ENCODE assay signal across 8 mouse cellular contexts in the genomic region with DNA sequence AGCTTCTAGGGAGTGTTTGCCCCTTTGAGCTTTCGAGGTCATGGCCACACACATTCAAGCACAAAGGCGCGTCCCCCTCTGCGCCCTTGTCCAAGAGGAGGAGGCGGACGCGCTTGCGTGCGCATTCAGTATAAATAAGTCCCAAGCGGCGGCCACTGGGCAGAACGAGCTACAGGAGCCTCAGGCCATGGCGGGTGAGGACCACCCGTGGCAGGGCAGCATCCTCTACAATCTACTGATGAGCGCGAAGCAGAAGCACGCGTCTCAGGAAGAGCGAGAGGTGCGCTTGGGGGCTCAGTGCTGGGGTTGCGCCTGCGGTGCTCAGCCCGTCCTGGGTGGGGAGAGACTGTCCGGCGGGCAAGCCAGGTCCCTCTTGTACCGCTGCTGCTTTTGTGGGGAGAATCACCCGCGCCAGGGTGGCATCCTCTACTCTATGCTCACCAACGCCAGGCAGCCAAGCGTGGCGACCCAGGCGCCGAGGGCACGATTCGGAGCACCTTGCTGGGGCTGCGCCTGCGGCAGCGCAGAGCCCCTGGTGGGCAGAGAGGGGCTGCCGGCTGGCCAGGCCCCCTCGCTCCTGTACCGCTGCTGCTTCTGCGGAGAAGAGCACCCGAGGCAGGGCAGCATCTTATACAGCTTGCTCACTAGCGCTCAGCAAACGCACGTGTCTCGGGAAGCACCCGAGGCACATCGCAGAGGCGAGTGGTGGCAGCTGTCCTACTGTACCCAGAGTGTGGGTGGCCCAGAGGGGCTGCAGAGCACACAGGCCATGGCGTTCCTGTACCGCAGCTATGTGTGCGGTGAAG. TPM values are rescaled to one million over a fixed set of nuclear protein-coding genes. Genes with fewer than 3 reads are reported as not detected.
DNase-seq lines count a peak whose midpoint lies in the region; ATAC-seq lines count a peak whose summit lies in the region.

Gene Nr0b1, plus strand, starts transcription at position 151 of the 806 bp plus-strand sequence.

- H3K36me3 ChIP-seq in kidney, embryonic 16.5 days (ENCODE audit: insufficient read depth, low read length) = no peaks in the 10 kb centered on the region
- H3K36me3 ChIP-seq in hindbrain, embryonic 10.5 days = no peaks in the 10 kb centered on the region
- H3K36me3 ChIP-seq in midbrain, embryonic 16.5 days (ENCODE audit: control insufficient read depth, insufficient read depth, low read length) = no peaks in the 10 kb centered on the region

- H3K27me3 ChIP-seq in kidney, embryonic 16.5 days (ENCODE audit: insufficient read depth, low read length) = peaks cover 26% of the 10 kb centered on the region
- H3K27me3 ChIP-seq in hindbrain, embryonic 10.5 days (ENCODE audit: insufficient read depth, poor library complexity, severe bottlenecking) = peaks cover 47% of the 10 kb centered on the region
- no peaks in the 10 kb centered on the region; the same call in 1 of the 2 replicates for H3K27me3 ChIP-seq in midbrain, embryonic 16.5 days (ENCODE audit: control insufficient read depth, insufficient read depth, low read depth, low read length)

- peak within 1 kb of the TSS; percentile 38 for H3K4me3 ChIP-seq in kidney, embryonic 16.5 days (ENCODE audit: low read length)
- H3K4me3 ChIP-seq in hindbrain, embryonic 10.5 days = peak within 1 kb of the TSS; percentile 55
- peak within 1 kb of the TSS; percentile 47 for H3K4me3 ChIP-seq in midbrain, embryonic 16.5 days (ENCODE audit: low read depth, low read length)

- peak; percentile 86 for ATAC-seq in kidney, embryonic 16.5 days (ENCODE audit: low FRiP score, low TSS enrichment)
- ATAC-seq in midbrain, embryonic 16.5 days = peak; percentile 92

- H3K9ac ChIP-seq in kidney, embryonic 16.5 days (replicated peaks; ENCODE audit: low read length) = no peak within 1 kb of the TSS
- H3K9ac ChIP-seq in midbrain, embryonic 16.5 days (ENCODE audit: low read depth, low read length) = peak within 1 kb of the TSS; percentile 59

- WGBS in kidney, embryonic 16.5 days = 25% methylated on average over 52 of the region's 53 CpGs
- 19% methylated on average over 53 of the region's 53 CpGs for WGBS in hindbrain, embryonic 10.5 days
- WGBS in midbrain, embryonic 16.5 days = 21% methylated on average over 53 of the region's 53 CpGs

- H3K4me1 ChIP-seq in kidney, embryonic 16.5 days (ENCODE audit: insufficient read depth, low read length) = no peaks in the 10 kb centered on the region
- H3K4me1 ChIP-seq in hindbrain, embryonic 10.5 days (replicated peaks) = peaks cover 9% of the 10 kb centered on the region; the same call in 1 of the 2 replicates
- no peaks in the 10 kb centered on the region for H3K4me1 ChIP-seq in midbrain, embryonic 16.5 days (ENCODE audit: control insufficient read depth, insufficient read depth, low read length)

- H3K27ac ChIP-seq in kidney, embryonic 16.5 days (ENCODE audit: low read length) = no peak within 1 kb of the TSS
- peak within 1 kb of the TSS; percentile 23; the same call in 1 of the 2 replicates for H3K27ac ChIP-seq in hindbrain, embryonic 10.5 days
- no peak within 1 kb of the TSS for H3K27ac ChIP-seq in midbrain, embryonic 16.5 days (ENCODE audit: low read length)

- DNase-seq in kidney, adult 9 months = no peak
- peak; percentile 3 to 9 for DNase-seq in adrenal gland, postnatal 4 days (ENCODE audit: low spot score in 2 of 2)
- DNase-seq in hindbrain, embryonic 10.5 days (ENCODE audit: low spot score) = peak; percentile 33
- no peak for DNase-seq in gastrocnemius, adult 18-20 months (ENCODE audit: low spot score)
- no peak for DNase-seq in cerebellum, postnatal 4 days (ENCODE audit: low spot score in 2 of 2)
- no peak for DNase-seq in urinary bladder, postnatal 10 days (ENCODE audit: low spot score)

- H3K4me2 ChIP-seq in kidney, embryonic 16.5 days (replicated peaks; ENCODE audit: low read depth, low read length) = peak within 1 kb of the TSS; percentile 59
- H3K4me2 ChIP-seq in midbrain, embryonic 16.5 days (ENCODE audit: low read length) = peak within 1 kb of the TSS; percentile 86

- no peaks in the 10 kb centered on the region for H3K9me3 ChIP-seq in kidney, embryonic 16.5 days (ENCODE audit: low read length)
- no peaks in the 10 kb centered on the region for H3K9me3 ChIP-seq in hindbrain, embryonic 10.5 days
- H3K9me3 ChIP-seq in midbrain, embryonic 16.5 days (replicated peaks; ENCODE audit: control insufficient read depth, low read length, poor library complexity, severe bottlenecking) = no peaks in the 10 kb centered on the region

RNA-seq across cellular contexts. Expression of gene Nr0b1, which starts in this region (rescaled TPM):
- polyA plus RNA-seq in kidney, embryonic 16.5 days (2015; fragmentation: Nextera tagmentation; extraction: Ambion mirVana) = 0.96 and 1.3 TPM in 2 replicates
- 10 to 100 TPM; 34.5 to 36.8 TPM for total RNA-seq in adrenal gland, postnatal 4 days (2021)
- polyA plus RNA-seq in hindbrain, embryonic 10.5 days (2016; fragmentation: Nextera tagmentation; extraction: Ambion mirVana) = 0.98 and 1.7 TPM in 2 replicates
- polyA plus RNA-seq in midbrain, embryonic 16.5 days (2015; fragmentation: Nextera tagmentation; extraction: Ambion mirVana) = 1.3 and 1.8 TPM in 2 replicates
- total RNA-seq in gastrocnemius, adult 18-20 months (2021) = not detected

Comparison
In these comparisons a context has a peak if more than half of its experiments do, and no peak if none do; other contexts are left out.
1. RNA of gene Nr0b1 (total RNA-seq): 34.5 to 36.8 TPM in adrenal gland, postnatal 4 days; not detected in gastrocnemius, adult 18-20 months; every median in the first group is over 10 times any median in the second.
2. DNase-seq: peak in adrenal gland, postnatal 4 days (2 of 2) and hindbrain, embryonic 10.5 days (single experiment); none in kidney, adult 9 months (single experiment), gastrocnemius, adult 18-20 months (single experiment), cerebellum, postnatal 4 days (0 of 2) and urinary bladder, postnatal 10 days (single experiment).
3. Peak in every context shown above with its lines, with median percentiles within 50 percentile points of each other: H3K4me3 ChIP-seq.